Mouse (Mus musculus) urinary bladder, postnatal 0 days (tissue): Measurements from ENCODE around the gene Rftn2. TPM values are rescaled to one million over a fixed set of nuclear protein-coding genes. Genes with fewer than 3 reads are reported as not detected.

Experiments used
- polyA plus RNA-seq: library from polyadenylated mRNA; unstranded; fragments of >200 nt; fragmentation: Nextera tagmentation; extraction: Ambion mirVana; gene quantifications from 2 replicates; pipeline ENCODE4 v1.2.1, GENCODE M21; 2015

The Rftn2 gene
- polyA plus RNA-seq, result 4.4 and 5.0 TPM in 2 replicates

GRCm38 (mm10) chr1:55226011-55226857 is at the start of gene Rftn2:
TSS of gene Rftn2 (minus strand) at chr1:55226782.

DNA sequence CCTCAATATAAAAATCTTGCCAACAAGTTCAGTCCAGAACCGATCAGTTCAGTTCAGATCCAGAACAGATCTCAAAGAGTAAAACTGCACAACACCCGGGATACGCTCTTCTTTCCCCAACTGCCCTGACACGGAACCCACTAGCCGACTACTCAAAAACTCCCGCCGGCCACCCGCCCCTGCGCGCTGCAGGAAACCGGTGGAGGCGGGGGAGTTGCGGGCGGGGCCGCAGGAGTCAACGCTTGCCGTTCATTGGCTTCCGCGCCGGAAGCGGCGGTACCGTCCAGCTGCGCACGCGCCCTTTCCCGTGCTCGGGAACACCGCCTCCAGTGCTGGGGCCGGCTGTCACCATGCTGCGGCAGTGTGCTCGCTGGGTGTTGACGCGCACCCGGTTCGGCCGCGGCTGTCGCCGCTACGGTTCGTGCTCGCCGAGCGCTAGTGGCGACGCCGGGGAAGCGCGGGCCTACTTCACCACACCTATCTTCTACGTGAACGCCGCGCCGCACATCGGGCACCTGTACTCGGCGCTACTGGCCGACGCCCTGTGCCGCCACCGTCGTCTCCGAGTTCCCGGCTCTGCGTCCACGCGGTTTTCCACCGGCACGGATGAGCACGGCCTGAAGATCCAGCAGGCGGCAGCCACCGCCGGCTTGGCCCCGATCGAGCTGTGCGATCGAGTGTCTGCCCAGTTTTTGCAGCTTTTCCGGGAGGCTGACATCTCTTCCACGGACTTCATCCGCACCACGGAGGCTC is 10.5 kb upstream of the Rftn2 start, which contains the start of gene Mars2:
Mars2 (plus strand) TSS at position 288 of the 753 bp plus-strand sequence.

GRCm38 (mm10) chr1:55130943-55131401 is 95.6 kb downstream of the Rftn2 start, which contains the start of gene Mob4:
TSS of gene Mob4 (plus strand) at chr1:55131231.

Other genes starting within 250 kb of the Rftn2 start
- gene Sf3b1, start 199.3 kb downstream of the Rftn2 start, polyA plus RNA-seq, result 145 and 175 TPM in 2 replicates
- 46.7 and 59.4 TPM in 2 replicates for gene Coq10b, start 174.0 kb downstream of the Rftn2 start, polyA plus RNA-seq
- 190 and 226 TPM in 2 replicates for gene Hspe1, start 138.7 kb downstream of the Rftn2 start, polyA plus RNA-seq
- gene Hspd1, start 138.5 kb downstream of the Rftn2 start, polyA plus RNA-seq, result 129 and 143 TPM in 2 replicates
- 102 and 135 TPM in 2 replicates for gene Mob4, start 95.6 kb downstream of the Rftn2 start, polyA plus RNA-seq
- 1.4 and 1.7 TPM in 2 replicates for gene Mars2, start 10.4 kb upstream of the Rftn2 start, polyA plus RNA-seq
- not detected in 2 replicates for gene Boll, start 136.7 kb upstream of the Rftn2 start, polyA plus RNA-seq
- 3.5 and 4.6 TPM in 2 replicates for gene Plcl1, start 179.1 kb upstream of the Rftn2 start, polyA plus RNA-seq